Mouse (Mus musculus) C2C12 (cell line): ENCODE results near the gene Ncam1. TPM values are rescaled to one million over a fixed set of nuclear protein-coding genes. Genes with fewer than 3 reads are reported as not detected.

Experiments
- H3K27me3 ChIP-seq: one replicate; pipeline ENCODE4 v1.6.1; 2011; ENCODE audit not compliant: control insufficient read depth, insufficient read depth, insufficient read length
- H3K36me3 ChIP-seq: one replicate; pipeline ENCODE4 v1.6.1; 2011; ENCODE audit not compliant: control insufficient read depth, insufficient read depth
- H3K4me3 ChIP-seq: one replicate; pipeline ENCODE4 v1.5.1; 2011; ENCODE audit warnings: mild to moderate bottlenecking, control low read depth; ENCODE audit not compliant: poor library complexity, insufficient read depth, severe bottlenecking
- H3K79me2 ChIP-seq: one replicate; pipeline ENCODE4 v1.6.1; 2011; ENCODE audit not compliant: control insufficient read depth, insufficient read depth
- H3K79me3 ChIP-seq: one replicate; pipeline ENCODE4 v1.6.1; 2011; ENCODE audit warnings: low read depth, control low read depth
- H3ac ChIP-seq: one replicate; pipeline ENCODE3; 2011; ENCODE audit warnings: low read depth; ENCODE audit not compliant: control insufficient read depth, insufficient read length
- CEBPB ChIP-seq: IDR thresholded peaks from one replicate; pipeline ENCODE4 v1.6.1; 2011; ENCODE audit warnings: low read depth, mild to moderate bottlenecking, control low read depth, moderate library complexity
- CTCF ChIP-seq: IDR thresholded peaks from one replicate; pipeline ENCODE4 v1.5.1; 2011; ENCODE audit not compliant: control insufficient read depth, insufficient read depth, insufficient read length
- FOSL1 ChIP-seq: IDR thresholded peaks from one replicate; pipeline ENCODE4 v1.8.0; 2011; ENCODE audit warnings: mild to moderate bottlenecking, low read length; ENCODE audit not compliant: poor library complexity, insufficient read depth, severe bottlenecking
- MAX ChIP-seq: IDR thresholded peaks from one replicate; pipeline ENCODE4 v1.6.1; 2011; ENCODE audit warnings: mild to moderate bottlenecking, control low read depth
- MYOD1 ChIP-seq: IDR thresholded peaks from one replicate; pipeline ENCODE4 v1.6.1; 2011; ENCODE audit warnings: low read depth; ENCODE audit not compliant: control insufficient read depth, insufficient read length
- MYOG ChIP-seq: IDR thresholded peaks from one replicate; pipeline ENCODE4 v1.6.1; 2011; ENCODE audit not compliant: control insufficient read depth, insufficient read length; ENCODE audit errors: extremely low read depth
- USF1 ChIP-seq: IDR thresholded peaks from one replicate; pipeline ENCODE4 v1.6.1; 2011; ENCODE audit warnings: low read depth, mild to moderate bottlenecking, control low read depth, moderate library complexity
- polyA plus RNA-seq: library from polyadenylated mRNA; unstranded; fragments of >200 nt; fragmentation: generic; extraction: Trizol; gene quantifications from one replicate; pipeline ENCODE4 v1.2.1, GENCODE M21; 2012; ENCODE audit warnings: missing spikeins

Ncam1 gene
- polyA plus RNA-seq, 1 experiment: 41.5 TPM

GRCm38 (mm10) chr9:49601215-49601614, 197.5 kb downstream of the Ncam1 start:
- peaks cover 2% of the 10 kb centered on the region for H3K79me3 ChIP-seq
- TF ChIP-seq MYOG (no peak), CTCF (no peak), MAX (no peak), MYOD1 (no peak), CEBPB (no peak), FOSL1 (no peak), USF1 (no peak)
- no peaks in the 10 kb centered on the region for H3K27me3 ChIP-seq
- no peaks in the 10 kb centered on the region for H3K79me2 ChIP-seq
- peaks cover 5% of the 10 kb centered on the region for H3K36me3 ChIP-seq
- no peak overlapping the region for H3K4me3 ChIP-seq
- no peak overlapping the region for H3ac ChIP-seq

- Histone ChIP-seq H3ac (no peak overlapping the region), H3K79me2 (peaks cover 11% of the 10 kb centered on the region), H3K4me3 (no peak overlapping the region), H3K79me3 (peaks cover 4% of the 10 kb centered on the region), H3K36me3 (no peaks in the 10 kb centered on the region), H3K27me3 (no peaks in the 10 kb centered on the region)
- TF ChIP-seq CTCF: no peak
- no peak for TF ChIP-seq MYOG
- no peak for TF ChIP-seq MAX
- no peak for TF ChIP-seq MYOD1
- no peak for TF ChIP-seq USF1
- no peak for TF ChIP-seq FOSL1
- TF ChIP-seq CEBPB: no peak
These were observed 202.9 kb downstream of the Ncam1 start for GRCm38 (mm10) chr9:49595635-49596348.

GRCm38 (mm10) chr9:49594876-49595634, 203.7 kb downstream of the Ncam1 start:
- Histone ChIP-seq H3K79me3 (peaks cover 3% of the 10 kb centered on the region), H3K4me3 (no peak overlapping the region), H3ac (no peak overlapping the region), H3K79me2 (peaks cover 11% of the 10 kb centered on the region), H3K27me3 (no peaks in the 10 kb centered on the region), H3K36me3 (no peaks in the 10 kb centered on the region)
- no peak for TF ChIP-seq MAX
- TF ChIP-seq MYOG: no peak
- TF ChIP-seq CTCF: no peak
- TF ChIP-seq MYOD1: no peak
- TF ChIP-seq USF1: no peak
- TF ChIP-seq CEBPB: no peak
- TF ChIP-seq FOSL1: no peak

GRCm38 (mm10) chr9:49593951-49594536, 204.7 kb downstream of the Ncam1 start:
- H3K79me2 ChIP-seq: peaks cover 11% of the 10 kb centered on the region
- H3ac ChIP-seq: no peak overlapping the region
- peaks cover 5% of the 10 kb centered on the region for H3K79me3 ChIP-seq
- H3K4me3 ChIP-seq: no peak overlapping the region
- no peak for TF ChIP-seq MYOD1
- TF ChIP-seq CEBPB: no peak
- TF ChIP-seq MYOG: no peak
- no peak for TF ChIP-seq MAX
- no peak for TF ChIP-seq CTCF
- TF ChIP-seq FOSL1: no peak
- TF ChIP-seq USF1: no peak
- no peaks in the 10 kb centered on the region for H3K27me3 ChIP-seq
- no peaks in the 10 kb centered on the region for H3K36me3 ChIP-seq

- no peak overlapping the region for H3ac ChIP-seq
- peaks cover 11% of the 10 kb centered on the region for H3K79me2 ChIP-seq
- H3K36me3 ChIP-seq: no peaks in the 10 kb centered on the region
- H3K79me3 ChIP-seq: peaks cover 5% of the 10 kb centered on the region
- no peak for TF ChIP-seq MYOD1
- no peak for TF ChIP-seq MAX
- no peak for TF ChIP-seq MYOG
- no peak for TF ChIP-seq FOSL1
- TF ChIP-seq CTCF: no peak
- TF ChIP-seq CEBPB: no peak
- no peak for TF ChIP-seq USF1
- no peak overlapping the region for H3K4me3 ChIP-seq
- H3K27me3 ChIP-seq: no peaks in the 10 kb centered on the region
These were observed 206.7 kb downstream of the Ncam1 start for GRCm38 (mm10) chr9:49592006-49592405.

- no peak for TF ChIP-seq MYOD1
- TF ChIP-seq CTCF: no peak
- no peak for TF ChIP-seq MAX
- no peak for TF ChIP-seq MYOG
- no peak for TF ChIP-seq USF1
- TF ChIP-seq CEBPB: no peak
- TF ChIP-seq FOSL1: no peak
These were observed 208.5 kb downstream of the Ncam1 start for GRCm38 (mm10) chr9:49590261-49590660.

More at GRCm38 (mm10) chr9:49590261-49590660, 208.5 kb downstream of the Ncam1 start:
- H3K27me3 ChIP-seq: no peaks in the 10 kb centered on the region
- H3K4me3 ChIP-seq: no peak overlapping the region
- no peak overlapping the region for H3ac ChIP-seq
- H3K79me2 ChIP-seq: peaks cover 11% of the 10 kb centered on the region
- peaks cover 5% of the 10 kb centered on the region for H3K79me3 ChIP-seq
- no peaks in the 10 kb centered on the region for H3K36me3 ChIP-seq
